Mouse (Mus musculus): ENCODE results near the gene 2900026A02Rik. TPM values are rescaled to one million over a fixed set of nuclear protein-coding genes. Genes with fewer than 3 reads are reported as not detected.

Gene 2900026A02Rik
- polyA plus RNA-seq (2012; ENCODE audit: insufficient read depth, insufficient read length, missing spikeins) = 3.5 and 5.5 TPM in 2 replicates

DNA sequence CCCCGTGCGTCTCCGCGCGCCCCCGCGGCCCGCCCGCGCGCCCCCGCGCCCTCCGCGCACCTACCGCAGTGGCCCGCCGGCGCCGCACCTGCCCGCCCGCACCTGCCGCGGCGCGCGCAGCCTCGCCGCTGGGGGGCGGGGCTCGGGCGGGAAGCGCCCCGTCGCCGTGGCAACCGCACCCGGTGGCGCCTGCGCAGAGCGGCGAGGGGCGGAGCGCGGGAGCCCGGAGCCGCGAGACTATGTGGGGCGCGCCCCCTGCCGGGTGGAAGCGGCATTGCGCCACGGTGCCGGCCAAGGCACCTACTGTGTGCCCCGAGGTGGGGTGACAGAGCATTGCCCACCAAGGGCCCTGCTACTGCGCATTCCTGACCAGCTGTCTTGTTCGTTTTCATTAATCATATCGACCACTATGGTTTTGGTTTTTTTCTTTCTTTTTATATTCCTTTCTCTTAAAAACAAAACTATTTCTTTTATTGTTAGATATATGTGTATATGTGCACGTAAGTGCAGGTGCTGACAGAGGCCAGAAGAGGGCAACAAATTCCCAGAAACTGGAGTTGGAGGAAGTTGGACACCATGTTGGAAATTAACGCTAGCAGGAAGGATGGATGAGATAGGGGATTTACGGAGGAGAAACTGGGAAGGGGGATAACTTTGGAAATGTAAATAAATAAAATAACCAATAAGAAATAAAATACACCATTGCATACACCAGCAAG lies at the start of gene 2900026A02Rik:
Gene 2900026A02Rik (minus strand): TSS at position 90 of the 719 bp plus-strand sequence.
- H3K27ac ChIP-seq (replicated peaks; ENCODE audit: low read depth, low read length) = peak within 1 kb of the TSS; percentile 27
- peak within 1 kb of the TSS; percentile 84 for H3K4me3 ChIP-seq (ENCODE audit: insufficient read depth, low read depth, low read length)
- peaks cover 22% of the 10 kb centered on the region for H3K4me1 ChIP-seq (ENCODE audit: control insufficient read depth, insufficient read depth, insufficient read length, low read length)

DNA sequence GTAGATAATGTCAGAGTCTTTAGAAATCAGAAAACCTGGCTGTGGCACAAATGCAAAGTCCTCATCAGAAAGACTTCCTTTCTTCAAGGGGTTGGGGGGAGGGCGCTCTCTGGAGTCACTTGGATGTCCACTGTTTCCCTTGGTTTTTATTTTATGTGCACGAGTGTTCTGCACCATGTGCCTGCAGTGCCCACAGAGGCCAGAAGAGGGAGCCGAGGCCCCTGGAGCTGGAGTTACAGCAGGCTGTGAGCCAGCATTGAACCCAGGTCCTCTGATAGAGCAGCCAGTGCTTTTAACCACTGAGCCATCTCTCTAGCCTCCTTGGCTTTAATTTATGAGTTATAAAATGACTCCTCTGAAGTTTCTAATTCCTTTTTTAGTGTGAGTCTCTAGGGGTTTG lies 49.0 kb upstream of the 2900026A02Rik start:
- no peak overlapping the region for H3K27ac ChIP-seq (replicated peaks; ENCODE audit: low read depth, low read length)
- no peak overlapping the region for H3K4me3 ChIP-seq (ENCODE audit: insufficient read depth, low read depth, low read length)
- no peaks in the 10 kb centered on the region for H3K4me1 ChIP-seq (ENCODE audit: control insufficient read depth, insufficient read depth, insufficient read length, low read length)

DNA sequence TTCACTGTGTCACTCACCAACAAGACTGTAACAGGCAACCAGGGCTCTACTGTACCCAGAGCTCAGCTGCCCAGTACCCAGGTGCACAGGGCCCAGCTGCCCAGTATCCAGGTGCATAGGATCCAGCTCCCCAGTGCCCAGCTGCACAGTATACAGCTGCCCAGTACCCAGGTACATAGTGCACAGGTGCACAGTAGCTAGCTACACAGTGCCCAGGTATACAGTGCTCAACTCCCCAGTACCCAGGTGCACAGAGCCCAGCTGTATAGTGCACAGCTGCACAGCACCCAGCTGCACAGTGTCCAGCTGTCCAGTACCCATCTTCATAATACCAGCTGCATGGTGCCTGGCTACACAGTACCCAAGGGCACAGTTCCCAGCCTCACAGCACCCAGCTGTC lies 47.2 kb upstream of the 2900026A02Rik start:
- Histone ChIP-seq H3K4me3 (ENCODE audit: insufficient read depth, low read depth, low read length) (no peak overlapping the region), H3K4me1 (ENCODE audit: control insufficient read depth, insufficient read depth, insufficient read length, low read length) (no peaks in the 10 kb centered on the region), H3K27ac (replicated peaks; ENCODE audit: low read depth, low read length) (no peak overlapping the region)

DNA sequence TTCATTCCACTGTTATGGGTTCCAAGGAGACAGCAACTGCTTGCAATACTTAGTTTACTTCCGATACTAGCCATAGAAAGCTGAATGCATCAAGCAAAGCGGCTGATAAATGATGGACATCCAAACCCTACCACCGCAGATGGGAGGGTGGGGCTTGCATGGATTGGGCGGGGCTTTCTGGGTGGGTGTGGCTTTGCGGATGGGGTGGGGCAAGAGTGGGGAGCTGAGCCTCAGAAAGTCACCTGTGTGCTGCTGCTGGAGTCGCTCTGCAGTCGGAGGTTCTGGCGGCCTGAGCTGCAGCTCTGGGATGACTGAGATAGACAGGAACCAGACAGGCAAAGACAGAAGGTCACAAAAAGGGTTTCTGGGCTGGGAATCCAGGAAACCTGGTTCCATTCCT lies 44.6 kb upstream of the 2900026A02Rik start:
- no peaks in the 10 kb centered on the region for H3K4me1 ChIP-seq (ENCODE audit: control insufficient read depth, insufficient read depth, insufficient read length, low read length)
- H3K4me3 ChIP-seq (ENCODE audit: insufficient read depth, low read depth, low read length) = no peak overlapping the region
- H3K27ac ChIP-seq (replicated peaks; ENCODE audit: low read depth, low read length) = no peak overlapping the region

DNA sequence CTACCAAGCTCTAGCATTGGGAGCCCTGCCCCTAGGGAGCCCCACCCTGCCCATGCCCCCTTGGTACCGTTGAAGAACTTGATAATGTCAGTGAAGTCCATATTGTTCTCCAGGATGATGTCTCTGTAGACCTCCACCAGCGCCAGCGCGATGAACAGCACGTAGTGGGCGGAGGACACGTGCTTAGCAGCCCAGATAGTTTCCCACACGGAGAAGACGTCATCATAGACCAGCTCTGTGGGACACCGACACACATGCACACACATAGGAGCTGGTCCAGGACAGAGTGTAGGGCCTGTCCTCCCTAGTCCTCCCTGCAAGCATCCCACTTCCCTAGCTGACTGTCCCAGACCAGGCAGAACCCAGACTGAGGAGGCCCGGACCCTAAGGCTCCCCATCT lies 29.8 kb upstream of the 2900026A02Rik start:
- H3K4me1 ChIP-seq (ENCODE audit: control insufficient read depth, insufficient read depth, insufficient read length, low read length) = no peaks in the 10 kb centered on the region
- H3K4me3 ChIP-seq (ENCODE audit: insufficient read depth, low read depth, low read length) = no peak overlapping the region
- no peak overlapping the region for H3K27ac ChIP-seq (replicated peaks; ENCODE audit: low read depth, low read length)

DNA sequence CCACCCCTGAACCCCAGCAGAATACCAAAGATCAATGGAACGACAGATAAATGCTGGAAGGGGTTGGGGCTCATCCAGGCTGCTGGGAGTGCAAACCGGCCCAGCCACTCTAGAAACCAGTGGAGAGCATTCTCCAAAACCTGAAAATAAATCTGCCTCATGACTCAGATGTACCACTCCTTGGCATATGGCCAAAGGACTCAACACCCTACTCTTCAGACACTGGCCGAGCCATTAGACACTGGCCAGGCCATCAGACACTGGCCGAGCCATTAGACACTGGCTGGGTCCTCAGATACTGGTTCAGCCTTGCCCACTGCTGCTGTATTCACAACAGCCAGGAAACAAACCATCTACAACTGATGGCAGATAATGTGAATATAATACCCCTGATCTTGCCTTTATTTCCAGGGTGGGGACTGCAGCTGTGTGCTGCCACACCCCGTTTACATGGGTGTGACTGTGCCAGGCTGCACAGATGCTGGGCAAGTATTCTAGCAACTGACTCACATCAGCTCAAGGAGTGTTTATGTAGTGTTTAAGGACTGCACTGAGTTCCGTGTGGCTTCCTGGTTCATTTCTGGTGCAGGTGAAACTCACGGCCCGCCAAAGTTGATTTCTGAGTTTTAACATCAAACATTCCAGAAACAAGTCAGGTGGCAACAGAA lies 28.4 kb upstream of the 2900026A02Rik start:
- Histone ChIP-seq H3K4me3 (ENCODE audit: insufficient read depth, low read depth, low read length) (no peak overlapping the region), H3K4me1 (ENCODE audit: control insufficient read depth, insufficient read depth, insufficient read length, low read length) (no peaks in the 10 kb centered on the region), H3K27ac (replicated peaks; ENCODE audit: low read depth, low read length) (no peak overlapping the region)

DNA sequence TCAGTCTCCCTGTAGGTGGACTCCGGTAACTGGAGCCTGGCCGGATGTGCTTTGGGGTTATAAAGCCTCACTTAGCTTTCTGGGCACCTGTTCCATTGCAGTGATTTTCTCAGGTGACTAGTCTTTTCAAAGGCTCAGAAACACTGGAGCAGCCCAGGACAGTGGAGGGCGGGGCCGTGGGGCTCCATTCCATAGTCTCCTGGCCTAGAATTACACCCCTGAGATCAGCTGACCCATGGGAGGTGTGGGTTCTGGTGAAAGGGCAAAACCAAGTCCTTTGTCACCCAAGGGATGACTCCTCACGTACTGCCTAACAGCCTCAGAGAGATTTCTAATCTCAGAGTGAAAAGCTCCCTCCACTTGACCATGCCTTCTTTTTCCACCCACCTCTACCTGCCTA lies 9.2 kb upstream of the 2900026A02Rik start:
- Histone ChIP-seq H3K4me3 (ENCODE audit: insufficient read depth, low read depth, low read length) (no peak overlapping the region), H3K27ac (replicated peaks; ENCODE audit: low read depth, low read length) (no peak overlapping the region), H3K4me1 (ENCODE audit: control insufficient read depth, insufficient read depth, insufficient read length, low read length) (peaks cover 6% of the 10 kb centered on the region; the same call in 1 of the 2 replicates)

DNA sequence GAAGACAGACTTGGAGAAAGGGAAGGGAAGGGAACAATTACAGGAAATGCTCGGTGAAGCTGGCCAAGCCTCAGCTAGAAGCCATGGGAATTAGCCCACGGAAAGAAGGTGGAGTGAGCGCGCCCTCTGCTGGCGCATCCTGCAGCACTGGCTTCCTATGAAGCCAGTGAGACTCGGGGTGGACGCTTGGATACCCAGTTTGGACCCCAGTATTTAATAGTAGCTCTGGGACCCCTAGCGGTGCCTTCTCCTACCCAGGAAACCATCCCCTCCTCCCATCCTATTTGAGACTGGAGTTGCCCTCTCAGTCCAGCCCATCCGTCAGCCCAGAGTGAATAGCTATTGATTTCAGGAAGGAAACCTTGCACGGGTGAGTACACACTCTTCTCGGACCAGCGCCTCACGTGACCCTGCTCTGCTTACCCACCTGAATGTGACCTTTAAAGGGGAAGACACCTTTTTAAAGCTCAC lies 5.6 kb upstream of the 2900026A02Rik start, which contains the start of gene Tmem211:
Gene Tmem211 (plus strand): TSS at position 278 of the 471 bp plus-strand sequence.
- H3K27ac ChIP-seq (replicated peaks; ENCODE audit: low read depth, low read length) = peak within 1 kb of the TSS; percentile 33; the same call in 1 of the 2 replicates
- peak within 1 kb of the TSS; percentile 36 for H3K4me3 ChIP-seq (ENCODE audit: insufficient read depth, low read depth, low read length)
- peaks cover 14% of the 10 kb centered on the region for H3K4me1 ChIP-seq (ENCODE audit: control insufficient read depth, insufficient read depth, insufficient read length, low read length)

DNA sequence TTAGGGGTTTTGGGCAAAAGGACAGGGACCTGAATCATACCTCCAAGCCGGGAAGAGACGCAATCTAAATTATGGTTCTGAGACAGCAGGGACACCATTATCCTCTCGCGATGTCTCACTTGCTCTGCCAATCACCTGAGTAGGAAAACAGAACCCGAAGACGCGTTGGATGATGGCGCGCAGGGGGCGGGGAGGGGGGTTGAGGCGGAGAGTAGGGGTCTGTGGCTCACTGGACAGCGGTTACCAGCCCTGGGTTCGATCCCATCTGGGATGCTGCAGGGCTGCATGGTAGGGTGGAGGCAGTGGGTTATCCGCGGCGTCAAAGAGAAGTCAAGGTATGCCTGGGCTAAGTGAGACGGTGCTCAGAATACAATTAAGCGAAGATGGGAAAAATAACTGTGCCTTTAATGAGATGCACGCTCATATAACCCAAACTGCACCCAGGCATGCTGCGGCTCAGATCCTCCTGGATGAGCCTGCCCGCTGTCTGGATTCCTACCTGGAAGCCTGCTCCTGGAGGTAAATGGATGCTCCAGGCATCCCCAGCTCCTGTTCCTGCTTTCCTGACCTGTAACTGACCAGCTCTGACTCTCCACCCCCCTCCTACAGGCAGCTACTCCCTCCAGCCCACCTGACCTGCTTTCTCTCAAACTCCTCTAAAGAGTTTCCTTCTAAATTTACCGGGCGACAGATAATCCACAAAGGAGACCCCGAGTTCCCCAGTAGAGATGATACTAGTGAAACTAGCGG lies 4.8 kb upstream of the 2900026A02Rik start:
- peaks cover 14% of the 10 kb centered on the region for H3K4me1 ChIP-seq (ENCODE audit: control insufficient read depth, insufficient read depth, insufficient read length, low read length)
- H3K4me3 ChIP-seq (ENCODE audit: insufficient read depth, low read depth, low read length) = peak overlapping the region; percentile 36
- peak overlapping the region; percentile 55; the same call in 1 of the 2 replicates for H3K27ac ChIP-seq (replicated peaks; ENCODE audit: low read depth, low read length)

DNA sequence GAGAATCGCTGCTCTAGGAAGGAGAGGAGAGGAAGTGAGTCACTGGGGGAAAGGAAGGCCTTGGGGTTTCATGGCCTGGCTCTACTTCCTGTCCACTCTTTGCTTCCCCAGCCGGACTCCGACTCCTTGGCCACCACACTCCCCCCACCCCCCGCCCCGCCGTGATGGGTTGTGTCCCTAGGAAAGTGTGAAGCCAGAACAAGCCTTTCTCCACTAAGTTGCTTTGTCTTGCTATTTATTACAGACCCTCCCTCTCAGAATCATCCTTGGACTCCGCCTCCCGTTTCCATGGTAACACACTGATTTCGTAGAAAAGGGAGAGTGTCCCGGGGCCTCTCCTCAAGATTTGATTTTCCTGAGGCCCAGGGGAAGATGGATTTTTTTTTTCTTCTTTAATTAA lies 4.2 kb upstream of the 2900026A02Rik start:
- Histone ChIP-seq H3K4me1 (ENCODE audit: control insufficient read depth, insufficient read depth, insufficient read length, low read length) (peaks cover 14% of the 10 kb centered on the region), H3K27ac (replicated peaks; ENCODE audit: low read depth, low read length) (peak overlapping the region; percentile 70; the same call in 1 of the 2 replicates), H3K4me3 (ENCODE audit: insufficient read depth, low read depth, low read length) (no peak overlapping the region)

DNA sequence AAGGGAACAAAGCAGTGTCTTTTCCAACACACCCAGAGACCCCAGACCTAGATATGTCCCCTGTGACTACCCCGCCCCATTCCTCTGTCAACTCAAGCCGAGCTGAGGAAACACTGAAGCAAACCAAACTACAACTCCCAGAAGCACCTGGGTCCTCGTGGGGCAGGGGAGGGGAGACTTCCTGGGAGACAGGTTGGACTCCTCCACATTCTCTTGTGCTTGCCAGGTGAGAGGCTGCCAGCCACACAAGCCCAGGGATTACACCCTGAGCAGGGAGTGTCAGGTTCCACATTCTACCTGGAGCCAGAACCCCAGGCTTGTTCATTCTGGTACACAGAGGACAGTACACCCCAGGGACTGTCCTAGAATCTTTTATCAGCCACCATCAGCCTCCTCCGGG lies 2.9 kb upstream of the 2900026A02Rik start:
- Histone ChIP-seq H3K27ac (replicated peaks; ENCODE audit: low read depth, low read length) (peak overlapping the region; percentile 70), H3K4me3 (ENCODE audit: insufficient read depth, low read depth, low read length) (no peak overlapping the region), H3K4me1 (ENCODE audit: control insufficient read depth, insufficient read depth, insufficient read length, low read length) (peaks cover 21% of the 10 kb centered on the region)

DNA sequence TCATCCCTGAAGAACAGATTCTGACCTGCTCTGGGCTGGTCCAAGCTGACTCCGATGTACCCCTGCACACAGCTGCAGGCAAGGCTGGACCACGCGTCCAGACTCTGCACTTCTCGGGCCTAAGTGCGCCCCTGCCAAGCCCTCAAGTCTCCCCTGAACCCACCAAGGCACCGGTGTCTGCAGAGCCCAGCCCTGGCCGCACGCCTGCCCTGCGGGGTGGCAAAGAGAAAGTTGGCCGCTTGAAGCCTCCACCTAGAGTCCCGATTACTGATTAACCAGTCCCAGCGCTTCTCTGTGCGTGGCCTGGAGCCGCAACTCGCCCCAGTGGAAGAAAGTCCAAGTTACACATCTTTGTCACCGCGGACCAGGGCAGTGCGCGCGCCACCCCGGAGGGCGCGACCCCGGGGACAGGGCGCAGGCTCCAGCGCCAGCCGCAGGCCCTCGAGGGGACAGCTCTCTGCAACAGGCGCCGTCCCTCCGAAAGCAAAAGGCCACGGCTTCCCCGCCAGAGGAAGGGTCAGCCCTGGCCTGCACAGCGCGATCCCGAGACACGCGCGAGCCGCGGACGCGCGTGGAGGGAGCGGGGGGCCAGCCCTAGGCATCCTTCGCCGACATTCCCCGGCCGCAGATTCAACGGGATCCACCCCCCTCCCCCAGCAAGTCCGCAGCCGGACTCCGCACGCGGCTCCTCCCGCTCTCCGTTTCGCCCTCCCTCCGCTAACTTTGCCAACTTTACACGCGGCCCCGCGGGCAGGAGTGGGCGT lies 471 bp downstream of the 2900026A02Rik start:
- Histone ChIP-seq H3K27ac (replicated peaks; ENCODE audit: low read depth, low read length) (peak overlapping the region; percentile 27), H3K4me1 (ENCODE audit: control insufficient read depth, insufficient read depth, insufficient read length, low read length) (peaks cover 24% of the 10 kb centered on the region), H3K4me3 (ENCODE audit: insufficient read depth, low read depth, low read length) (peak overlapping the region; percentile 84)

DNA sequence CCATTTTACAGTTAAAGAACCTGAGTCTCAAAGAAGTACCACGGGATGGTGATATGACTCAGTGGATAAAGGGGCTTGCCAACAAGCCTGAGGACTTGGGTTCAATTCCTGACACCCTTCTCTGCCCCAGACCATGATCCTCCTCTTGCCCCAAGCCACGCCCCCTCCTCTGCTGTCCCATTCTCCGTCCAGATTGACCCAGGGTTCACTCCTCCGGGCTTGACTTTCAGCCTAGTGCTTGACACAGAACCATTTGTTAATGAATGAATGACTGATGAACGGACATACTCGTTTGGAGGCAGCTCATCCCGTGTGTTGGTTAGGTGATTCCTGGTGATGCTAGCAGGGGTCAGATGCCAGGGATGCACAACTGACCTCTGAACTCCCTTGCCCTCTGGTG lies 1.2 kb downstream of the 2900026A02Rik start:
- Histone ChIP-seq H3K4me1 (ENCODE audit: control insufficient read depth, insufficient read depth, insufficient read length, low read length) (peaks cover 23% of the 10 kb centered on the region), H3K27ac (replicated peaks; ENCODE audit: low read depth, low read length) (no peak overlapping the region), H3K4me3 (ENCODE audit: insufficient read depth, low read depth, low read length) (peak overlapping the region; percentile 28; the same call in 1 of the 2 replicates)

DNA sequence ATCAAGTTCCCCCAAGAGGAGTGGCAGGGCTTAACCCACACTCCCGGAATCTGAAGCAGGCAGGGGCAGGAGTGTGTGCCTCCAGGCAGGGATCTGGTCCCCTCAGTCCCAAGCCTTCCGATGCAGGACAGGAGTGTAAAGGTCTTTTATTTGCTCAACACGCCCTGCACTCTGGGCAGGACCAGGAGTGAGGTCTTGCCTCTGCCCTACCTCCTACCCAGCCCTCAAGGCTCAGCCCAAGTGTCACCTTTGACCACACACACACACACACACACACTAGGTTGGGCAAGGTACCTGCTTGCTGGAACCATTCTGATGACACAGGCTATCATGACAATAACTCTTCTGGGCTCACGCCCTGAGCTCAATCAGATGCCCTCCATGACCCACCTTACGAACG lies 1.6 kb downstream of the 2900026A02Rik start:
- Histone ChIP-seq H3K27ac (replicated peaks; ENCODE audit: low read depth, low read length) (peak overlapping the region; percentile 64), H3K4me3 (ENCODE audit: insufficient read depth, low read depth, low read length) (peak overlapping the region; percentile 28), H3K4me1 (ENCODE audit: control insufficient read depth, insufficient read depth, insufficient read length, low read length) (peaks cover 25% of the 10 kb centered on the region)
